Mouse (Mus musculus) MN1 (cell line): ENCODE measurements around the gene Gna14.

Experiments
- DNase-seq: peaks from one replicate; pipeline ENCODE4 v3.0.0-alpha.2; 2016; ENCODE audit warnings: low spot score

Gna14 gene

DNA sequence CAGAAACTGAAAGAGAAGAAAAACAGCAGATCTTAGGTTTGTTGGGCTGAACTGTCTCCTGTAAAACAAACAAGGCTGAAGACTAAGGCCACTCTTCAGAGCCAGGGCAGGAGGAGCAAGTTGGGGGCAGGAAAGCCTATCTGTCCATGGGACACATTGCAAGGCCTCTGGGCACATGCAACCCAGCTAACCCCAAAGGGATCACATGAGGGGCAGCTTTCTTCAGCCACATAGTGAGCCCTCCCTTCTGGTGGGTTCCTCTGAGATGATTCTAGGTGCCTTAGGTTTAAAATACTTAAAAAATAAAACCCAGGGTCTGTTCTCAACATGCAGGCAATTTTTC lies 158.4 kb downstream of the Gna14 start:
- no peak for DNase-seq

DNA sequence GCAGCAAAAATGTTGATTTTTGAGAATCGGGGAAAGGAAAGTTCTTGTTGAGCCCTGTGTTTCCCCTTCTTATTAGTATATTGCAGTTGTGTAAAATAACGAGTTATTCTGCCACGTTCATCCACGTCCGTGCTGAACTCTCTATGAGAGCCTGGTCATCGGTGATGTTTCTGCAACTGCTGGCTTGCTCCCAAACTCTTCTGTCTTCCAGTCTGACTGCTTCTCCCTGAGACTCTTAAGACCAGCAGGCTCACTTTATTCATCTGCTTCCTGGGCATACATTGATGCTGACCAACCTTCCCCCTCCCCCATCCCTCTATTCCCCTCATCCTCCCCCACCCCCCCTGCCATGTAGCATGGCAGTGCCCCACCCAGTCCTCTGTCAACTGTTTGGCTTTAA lies 161.7 kb downstream of the Gna14 start:
- DNase-seq = no peak

DNA sequence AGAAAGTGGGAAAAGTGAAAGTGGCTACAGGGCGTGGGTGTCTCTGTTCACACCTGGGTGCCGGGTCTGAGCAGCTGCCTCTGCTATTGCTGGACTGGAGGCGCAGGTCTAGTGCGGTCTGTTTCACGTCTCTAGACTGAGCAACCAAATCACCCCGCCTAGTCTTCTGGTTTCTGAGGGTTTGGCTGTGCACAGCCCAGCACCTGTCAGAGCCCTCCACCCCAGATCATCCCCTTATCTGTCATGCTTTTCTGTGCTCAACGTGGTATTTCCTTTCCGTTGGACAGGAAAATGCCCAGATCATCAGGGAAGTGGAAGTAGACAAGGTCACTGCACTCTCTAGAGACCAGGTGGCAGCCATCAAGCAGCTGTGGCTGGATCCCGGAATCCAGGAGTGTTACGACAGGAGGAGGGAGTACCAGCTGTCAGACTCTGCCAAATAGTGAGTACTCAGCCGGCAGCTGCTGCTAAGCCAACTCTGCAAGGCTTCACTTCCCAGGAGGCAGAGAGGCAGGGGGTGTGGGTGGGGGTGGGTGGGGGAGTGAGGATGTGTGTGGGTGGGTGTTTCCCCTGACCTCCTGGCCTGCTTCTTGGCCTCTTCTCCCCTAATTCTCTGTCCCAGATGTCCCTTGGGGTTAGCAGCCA lies 163.2 kb downstream of the Gna14 start:
- peak; percentile 26 for DNase-seq

DNA sequence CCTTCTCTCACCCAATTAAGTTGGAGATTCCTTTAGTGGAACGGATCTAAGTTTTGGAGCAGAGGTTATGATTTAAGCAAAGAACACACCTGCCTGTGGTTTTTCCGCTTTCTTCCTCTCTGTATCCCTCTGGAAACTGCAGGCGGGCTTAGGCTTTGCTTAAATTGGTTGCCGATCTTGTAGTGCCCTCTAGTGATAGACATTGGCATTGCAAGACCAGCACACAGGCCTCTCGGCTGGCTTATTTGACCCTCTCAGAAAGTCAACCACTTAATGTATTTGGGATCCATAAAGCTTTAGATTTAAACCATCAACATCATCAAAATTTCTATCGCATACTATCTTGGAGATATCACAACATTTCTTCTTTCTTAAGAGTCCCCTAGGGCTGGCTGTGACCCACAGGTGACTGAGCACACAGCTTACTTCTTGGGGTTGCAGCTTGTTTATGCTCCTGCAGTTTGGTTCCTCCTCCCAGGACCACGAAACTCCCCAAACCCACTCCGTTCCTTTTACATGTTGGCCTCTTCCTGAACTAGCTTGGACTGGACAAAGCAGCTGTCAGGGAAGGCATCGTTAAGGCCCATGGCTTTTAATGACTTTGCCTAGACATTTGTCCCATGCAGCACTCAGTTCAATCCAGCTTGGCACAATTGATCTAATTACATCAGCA lies 163.9 kb downstream of the Gna14 start:
- peak; percentile 83 for DNase-seq

DNA sequence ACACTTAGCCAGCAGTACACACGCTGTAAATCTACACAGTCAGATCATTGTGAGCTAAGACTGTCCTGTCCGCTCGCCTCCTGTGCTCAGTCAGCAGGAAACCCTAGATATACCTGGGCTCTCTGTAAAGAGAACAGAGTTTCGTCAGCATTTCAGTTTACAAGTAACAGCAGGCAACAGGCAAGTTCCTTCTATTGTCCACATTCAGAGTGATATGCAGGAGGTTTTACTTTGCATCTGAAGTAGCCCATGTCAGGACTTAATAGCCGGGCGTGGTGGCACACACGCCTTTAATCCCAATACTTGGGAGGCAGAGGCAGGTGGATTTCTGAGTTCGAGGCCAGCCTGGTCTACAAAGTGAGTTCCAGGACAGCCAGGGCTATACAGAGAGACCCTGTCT lies 166.5 kb downstream of the Gna14 start:
- no peak for DNase-seq

DNA sequence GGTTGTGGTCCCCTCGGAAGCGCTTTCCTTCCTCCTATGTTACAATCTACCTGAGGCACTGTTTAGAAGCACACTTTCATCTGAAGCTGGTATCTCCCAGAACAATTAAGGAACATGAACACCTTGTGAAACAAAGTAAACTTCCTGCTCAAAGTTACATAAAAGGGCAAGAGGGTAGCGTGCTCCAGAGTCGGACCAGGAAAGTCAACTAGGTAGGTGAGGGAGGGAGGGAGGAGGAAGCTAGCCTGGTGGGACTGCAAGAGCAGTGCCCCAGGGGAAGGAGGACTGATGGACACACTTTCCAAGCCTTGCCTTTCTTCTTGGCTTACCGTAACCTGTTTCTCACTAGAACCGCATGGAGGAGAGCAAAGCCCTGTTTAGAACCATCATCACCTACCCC lies 172.1 kb downstream of the Gna14 start:
- DNase-seq = no peak

DNA sequence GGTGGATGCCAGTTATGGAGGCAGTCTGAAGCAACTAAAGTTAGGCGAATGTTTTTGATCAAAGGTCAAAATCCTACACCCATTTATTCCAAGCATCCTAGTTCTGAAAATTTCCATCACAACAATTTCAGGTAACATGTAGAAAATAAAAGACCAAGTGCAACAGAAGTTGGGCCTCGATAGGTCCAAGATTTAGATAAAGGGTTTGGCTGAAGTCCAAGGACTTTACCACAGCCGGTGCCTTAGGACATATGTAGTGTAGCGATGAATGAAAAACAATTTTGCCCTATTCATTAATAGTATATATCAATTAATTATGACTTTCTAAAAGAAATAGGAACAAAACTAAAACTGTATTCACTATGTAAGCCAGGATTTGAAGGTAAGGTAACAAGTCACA lies 187.6 kb downstream of the Gna14 start:
- no peak for DNase-seq

DNA sequence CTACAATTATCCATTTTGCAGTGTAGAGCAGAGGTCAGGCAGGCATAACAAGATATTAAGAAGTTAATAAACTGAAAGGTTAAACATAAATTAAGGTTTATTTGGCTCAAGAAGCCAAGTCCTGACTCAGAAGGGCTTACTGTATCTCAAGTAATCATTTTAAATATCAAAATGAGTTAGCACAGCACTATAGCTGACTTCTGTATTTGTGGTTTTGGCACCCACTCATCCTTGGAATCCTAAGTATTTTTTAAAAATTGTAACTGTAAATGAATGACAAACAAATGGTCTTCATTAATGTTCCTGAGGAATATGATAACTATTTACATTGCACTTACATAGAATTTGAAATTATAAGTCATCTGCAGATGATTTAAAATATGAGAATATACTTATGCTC lies 189.4 kb downstream of the Gna14 start:
- DNase-seq = no peak

DNA sequence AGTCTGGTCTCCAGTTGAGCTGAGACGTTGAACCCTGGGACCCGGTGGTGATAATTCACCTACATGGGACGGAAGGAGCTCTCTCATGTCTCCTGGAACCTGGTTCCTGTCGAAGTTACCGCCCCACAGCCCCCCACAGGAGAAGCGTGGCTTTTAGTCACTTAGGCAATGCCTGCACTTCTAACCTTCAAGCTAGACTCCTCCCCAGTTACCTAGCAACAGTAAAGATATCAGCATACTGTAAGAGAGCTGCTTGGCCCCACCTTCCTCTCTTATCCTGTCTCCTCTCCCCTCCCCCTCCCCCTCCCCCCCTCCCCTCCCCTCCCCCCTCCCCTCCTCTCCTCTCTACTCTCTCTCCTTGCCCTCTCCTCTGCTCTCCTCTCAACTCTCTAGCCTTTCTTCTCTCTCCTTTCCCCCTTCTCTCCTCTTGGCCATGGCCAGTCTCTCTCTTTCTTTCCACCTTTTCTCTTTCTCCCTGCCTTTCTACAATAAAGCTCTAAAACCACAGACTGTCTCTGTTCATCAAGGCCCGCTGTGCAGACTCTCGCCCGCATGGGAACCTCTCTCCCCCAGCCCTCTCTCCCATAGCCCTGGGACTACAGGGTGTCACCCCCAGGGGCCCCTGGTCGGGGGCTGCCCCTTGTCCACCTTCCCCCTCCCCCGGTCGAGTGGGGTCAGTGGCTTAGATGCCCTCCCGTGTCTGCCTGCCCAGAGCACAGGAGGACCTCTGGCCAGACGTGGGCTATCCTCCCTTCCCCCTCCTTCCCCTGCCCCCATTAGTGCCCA lies 190.2 kb downstream of the Gna14 start:
- DNase-seq = no peak
